Mouse (Mus musculus): ENCODE results near the gene Dlst. TPM values are rescaled to one million over a fixed set of nuclear protein-coding genes. Genes with fewer than 3 reads are reported as not detected.

Dlst gene
- total and polyA plus RNA-seq, 2 experiments from 2014 or later: 92.5 to 118 TPM

DNA sequence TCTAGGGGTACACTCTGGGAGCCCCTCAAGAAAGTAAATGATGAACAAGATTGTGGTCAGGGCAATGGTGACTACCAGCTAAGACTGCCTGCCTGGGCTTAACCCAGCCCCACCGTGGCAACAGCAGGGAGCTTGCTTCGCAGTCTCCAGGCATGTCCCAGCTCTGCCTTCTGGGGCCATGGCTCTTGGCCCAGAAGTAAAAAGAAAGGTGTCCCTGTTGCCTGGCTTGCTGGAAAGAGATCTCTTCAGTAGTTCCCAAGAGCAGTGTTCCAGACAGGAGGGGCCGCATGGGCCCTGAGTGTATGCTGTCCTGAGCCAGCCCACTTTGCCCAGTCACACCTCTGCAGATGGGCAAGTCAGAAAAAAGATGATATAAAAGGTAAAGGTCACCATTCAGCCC lies 59.2 kb downstream of the Dlst start:
- DNase-seq (ENCODE audit: low spot score) (peak; percentile 55), ATAC-seq (ENCODE audit: low FRiP score) (peak; percentile 80)
- WGBS: 52% methylated on average over 3 of the region's 3 CpGs
- Histone ChIP-seq H3K9me3 (ENCODE audit: low read length) (no peaks in the 10 kb centered on the region), H3K27me3 (ENCODE audit: insufficient read depth, low read length) (no peaks in the 10 kb centered on the region), H3K4me2 (ENCODE audit: low read depth, low read length, poor library complexity, severe bottlenecking) (no peak overlapping the region), H3K36me3 (ENCODE audit: insufficient read depth, low read length) (no peaks in the 10 kb centered on the region), H3K4me3 (ENCODE audit: low read depth, low read length) (no peak overlapping the region), H3K9ac (replicated peaks; ENCODE audit: low read length, poor library complexity, severe bottlenecking) (no peak overlapping the region), H3K27ac (ENCODE audit: low read depth, low read length) (no peak overlapping the region), H3K4me1 (ENCODE audit: insufficient read depth, low read length) (0 out of 2 replicates have a peak, but pooled peaks cover 3% of the 10 kb centered on the region)
- no peak for TF ChIP-seq CTCF (IDR thresholded peaks at IDR 0.05)

DNA sequence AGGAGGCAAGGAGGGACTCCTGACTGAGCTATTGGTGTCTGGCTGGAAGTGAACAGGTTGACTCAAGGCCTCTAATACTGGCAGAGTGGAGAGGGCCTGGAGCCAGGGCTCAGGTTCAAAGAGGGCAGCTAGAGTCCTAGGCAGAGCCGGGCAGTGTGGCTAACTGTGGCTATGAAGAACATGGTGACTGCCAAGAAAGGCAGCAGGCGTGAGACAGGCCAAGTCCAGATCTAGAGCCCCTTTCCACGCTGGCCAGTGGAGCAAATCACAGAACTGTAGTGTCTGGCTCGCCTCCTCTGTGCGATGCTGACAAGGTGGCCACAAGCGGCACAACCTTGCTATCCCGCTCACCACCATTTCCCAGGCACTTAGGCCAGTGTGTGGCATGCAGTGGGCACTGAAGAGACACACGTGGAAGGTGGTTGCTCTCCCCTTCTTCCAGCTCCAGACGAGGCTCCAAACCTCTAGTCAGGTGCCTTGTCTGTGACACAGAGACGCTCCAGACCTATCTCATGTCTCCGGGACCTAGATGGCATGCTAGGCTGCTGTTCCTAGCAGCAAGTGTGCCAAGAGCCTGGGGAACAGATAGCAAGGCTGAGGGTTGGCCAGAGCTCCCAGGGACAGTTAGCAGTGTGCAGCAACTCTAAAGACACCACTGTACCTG lies 59.8 kb downstream of the Dlst start:
- no peak overlapping the region for H3K9ac ChIP-seq (replicated peaks; ENCODE audit: low read length, poor library complexity, severe bottlenecking)
- H3K4me2 ChIP-seq (ENCODE audit: low read depth, low read length, poor library complexity, severe bottlenecking): no peak overlapping the region
- no peaks in the 10 kb centered on the region for H3K9me3 ChIP-seq (ENCODE audit: low read length)
- no peaks in the 10 kb centered on the region for H3K27me3 ChIP-seq (ENCODE audit: insufficient read depth, low read length)
- no peak overlapping the region for H3K27ac ChIP-seq (ENCODE audit: low read depth, low read length)
- no peak overlapping the region for H3K4me3 ChIP-seq (ENCODE audit: low read depth, low read length)
- TF ChIP-seq CTCF (IDR thresholded peaks at IDR 0.05): no peak
- peak; percentile 62 for DNase-seq (ENCODE audit: low spot score)
- no peaks in the 10 kb centered on the region for H3K36me3 ChIP-seq (ENCODE audit: insufficient read depth, low read length)
- H3K4me1 ChIP-seq (ENCODE audit: insufficient read depth, low read length): 0 out of 2 replicates have a peak, but pooled peaks cover 3% of the 10 kb centered on the region
- peak; percentile 53; the same call in 1 of the 2 replicates for ATAC-seq (ENCODE audit: low FRiP score)
- 84% methylated on average over 11 of the region's 11 CpGs for WGBS

DNA sequence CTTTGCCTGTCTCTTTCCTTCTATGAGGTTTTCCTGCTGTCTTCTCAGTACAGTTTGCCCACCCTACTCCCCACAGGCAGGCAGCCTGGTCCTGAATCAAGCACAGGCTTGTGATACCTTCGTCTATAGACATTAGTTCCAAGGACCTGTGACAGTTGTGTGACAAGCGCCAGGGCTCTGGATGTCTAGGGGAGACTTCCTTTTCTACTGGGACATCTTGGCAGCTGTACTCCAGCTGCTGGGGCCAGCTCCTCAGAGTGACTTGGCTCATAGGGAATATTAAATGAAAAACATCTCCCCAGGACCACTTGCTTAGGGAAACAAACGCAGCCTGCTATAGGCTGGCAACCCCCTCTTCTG lies 60.3 kb downstream of the Dlst start:
- Histone ChIP-seq H3K27ac (ENCODE audit: low read depth, low read length) (no peak overlapping the region), H3K4me3 (ENCODE audit: low read depth, low read length) (no peak overlapping the region), H3K9me3 (ENCODE audit: low read length) (no peaks in the 10 kb centered on the region), H3K4me1 (ENCODE audit: insufficient read depth, low read length) (0 out of 2 replicates have a peak, but pooled peaks cover 3% of the 10 kb centered on the region), H3K4me2 (ENCODE audit: low read depth, low read length, poor library complexity, severe bottlenecking) (no peak overlapping the region), H3K27me3 (ENCODE audit: insufficient read depth, low read length) (no peaks in the 10 kb centered on the region), H3K9ac (replicated peaks; ENCODE audit: low read length, poor library complexity, severe bottlenecking) (no peak overlapping the region), H3K36me3 (ENCODE audit: insufficient read depth, low read length) (no peaks in the 10 kb centered on the region)
- ATAC-seq (ENCODE audit: low FRiP score): no peak
- TF ChIP-seq CTCF (IDR thresholded peaks at IDR 0.05): no peak
- WGBS: 90% methylated on average over 3 of the region's 3 CpGs
- no peak for DNase-seq (ENCODE audit: low spot score)

DNA sequence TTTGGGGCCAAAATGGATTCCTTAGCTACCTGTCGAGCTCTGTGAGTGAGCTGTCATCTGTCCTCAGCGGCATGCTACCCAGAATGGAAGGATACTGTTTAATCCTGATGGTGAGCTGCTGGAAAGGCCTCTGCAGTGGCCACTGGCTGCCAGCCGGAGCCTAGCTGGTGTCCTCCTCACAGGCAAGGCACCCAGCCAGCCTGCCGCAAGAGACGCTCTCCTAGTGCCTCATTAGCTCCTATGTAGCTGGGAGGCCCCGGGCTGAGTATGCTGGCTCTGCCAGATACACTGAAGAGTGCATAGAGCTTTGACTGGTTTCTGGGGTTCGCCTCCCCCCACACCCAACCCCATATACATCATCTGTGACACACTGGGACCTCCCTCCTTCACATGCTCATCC lies 63.4 kb downstream of the Dlst start:
- DNase-seq (ENCODE audit: low spot score) (peak; percentile 31), ATAC-seq (ENCODE audit: low FRiP score) (no peak)
- Histone ChIP-seq H3K36me3 (ENCODE audit: insufficient read depth, low read length) (no peaks in the 10 kb centered on the region), H3K4me2 (ENCODE audit: low read depth, low read length, poor library complexity, severe bottlenecking) (no peak overlapping the region), H3K27me3 (ENCODE audit: insufficient read depth, low read length) (no peaks in the 10 kb centered on the region), H3K9me3 (ENCODE audit: low read length) (no peaks in the 10 kb centered on the region), H3K27ac (ENCODE audit: low read depth, low read length) (no peak overlapping the region), H3K4me3 (ENCODE audit: low read depth, low read length) (no peak overlapping the region), H3K9ac (replicated peaks; ENCODE audit: low read length, poor library complexity, severe bottlenecking) (no peak overlapping the region), H3K4me1 (ENCODE audit: insufficient read depth, low read length) (peaks cover 7% of the 10 kb centered on the region; the same call in 1 of the 2 replicates)
- no peak; the same call in 1 of the 2 replicates for TF ChIP-seq CTCF (IDR thresholded peaks at IDR 0.05)
- WGBS: 67% methylated on average over 7 of the region's 7 CpGs

DNA sequence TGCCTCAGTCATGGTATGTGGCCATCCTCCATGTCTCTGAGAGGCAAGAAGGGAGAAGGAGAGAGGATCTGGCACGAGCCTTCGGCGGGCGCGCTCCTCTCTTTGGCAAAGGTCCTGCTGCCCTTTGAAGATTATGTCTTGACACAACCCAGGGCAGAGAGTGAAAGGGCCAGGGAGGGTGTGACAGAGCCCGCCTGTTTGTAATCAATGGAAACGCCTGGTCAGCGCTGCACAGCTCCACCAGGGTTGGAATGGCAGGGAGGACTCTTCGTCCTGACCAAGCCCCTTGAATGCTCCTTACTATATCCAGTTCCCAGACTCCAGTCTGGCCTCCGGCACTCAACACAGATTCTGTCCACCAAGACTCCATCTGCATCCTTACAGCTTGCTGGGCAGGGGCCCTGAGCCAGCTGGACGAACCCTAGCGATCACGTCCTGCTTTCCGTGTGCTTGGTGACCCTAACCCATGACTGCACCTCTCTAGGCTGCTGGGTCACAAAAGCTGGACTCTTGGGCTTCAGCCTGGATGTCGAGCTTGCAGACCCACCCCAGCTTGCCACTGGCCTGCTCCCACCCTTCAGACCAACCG lies 64.5 kb downstream of the Dlst start:
- H3K9ac ChIP-seq (replicated peaks; ENCODE audit: low read length, poor library complexity, severe bottlenecking): no peak overlapping the region
- no peak for TF ChIP-seq CTCF (IDR thresholded peaks at IDR 0.05)
- no peaks in the 10 kb centered on the region for H3K9me3 ChIP-seq (ENCODE audit: low read length)
- no peak for ATAC-seq (ENCODE audit: low FRiP score)
- WGBS: 37% methylated on average over 16 of the region's 16 CpGs
- peaks cover 7% of the 10 kb centered on the region; the same call in 1 of the 2 replicates for H3K4me1 ChIP-seq (ENCODE audit: insufficient read depth, low read length)
- H3K4me2 ChIP-seq (ENCODE audit: low read depth, low read length, poor library complexity, severe bottlenecking): peak overlapping the region; percentile 62; the same call in 1 of the 2 replicates
- H3K27ac ChIP-seq (ENCODE audit: low read depth, low read length): no peak overlapping the region
- H3K27me3 ChIP-seq (ENCODE audit: insufficient read depth, low read length): no peaks in the 10 kb centered on the region
- peak; percentile 32 for DNase-seq (ENCODE audit: low spot score)
- H3K36me3 ChIP-seq (ENCODE audit: insufficient read depth, low read length): no peaks in the 10 kb centered on the region
- no peak overlapping the region for H3K4me3 ChIP-seq (ENCODE audit: low read depth, low read length)
